Mouse (Mus musculus) CH12.LX (cell line): ENCODE data around the gene Lmbrd1. TPM values are rescaled to one million over a fixed set of nuclear protein-coding genes. Genes with fewer than 3 reads are reported as not detected.

Source experiments
- DNase-seq: peaks from one replicate; pipeline ENCODE4 v3.0.0-alpha.2; 2013; ENCODE audit errors: extremely low read depth
- H3K27ac ChIP-seq: 2 replicates; pipeline ENCODE4 v1.5.1; 2012; ENCODE audit warnings: low read depth, mild to moderate bottlenecking, control low read depth, moderate library complexity; ENCODE audit not compliant: insufficient read depth
- H3K27me3 ChIP-seq: replicated peaks from 2 replicates; pipeline ENCODE3; 2012; ENCODE audit warnings: inconsistent platforms
- H3K36me3 ChIP-seq, 2 experiments: replicated peaks in 1 of 2; 2 replicates each; pipeline versions ENCODE3 to v1.6.1; 2012; ENCODE audit warnings: inconsistent platforms in 1 of 2, low read length in 1 of 2, mild to moderate bottlenecking in 1 of 2, mixed read lengths in 1 of 2, moderate library complexity in 1 of 2; ENCODE audit not compliant: control insufficient read depth in 1 of 2, insufficient read depth in 1 of 2
- H3K4me1 ChIP-seq, 2 experiments: 2 replicates each; pipeline ENCODE4 v1.6.1; 2012; ENCODE audit warnings: inconsistent platforms in 1 of 2, moderate library complexity in 1 of 2; ENCODE audit not compliant: insufficient read depth in 2 of 2, control insufficient read depth in 1 of 2
- H3K4me2 ChIP-seq: 2 replicates; pipeline ENCODE4 v1.6.1; 2012; ENCODE audit warnings: low read depth, mild to moderate bottlenecking, control low read depth; ENCODE audit not compliant: poor library complexity, insufficient read depth, severe bottlenecking
- H3K4me3 ChIP-seq, 3 experiments: fragments of 150-350 bp in 1 of 3; sonication (generic) in 1 of 3; replicated peaks in 1 of 3; 2 replicates each; pipeline versions ENCODE3 to v1.5.1; 2011 to 2012; ENCODE audit warnings: low read depth in 2 of 3, low read length in 2 of 3, mild to moderate bottlenecking in 2 of 3, moderate library complexity in 2 of 3, control low read depth in 1 of 3, improper control_type of control experiment in 1 of 3, inconsistent platforms in 1 of 3, mixed read lengths in 1 of 3; ENCODE audit not compliant: poor library complexity in 1 of 3
- H3K79me2 ChIP-seq: replicated peaks from 2 replicates; pipeline ENCODE4 v1.6.1; 2012; ENCODE audit warnings: mild to moderate bottlenecking, moderate library complexity; ENCODE audit not compliant: control insufficient read depth, poor library complexity, insufficient read depth, severe bottlenecking; ENCODE audit errors: extremely low read depth
- H3K9ac ChIP-seq: 2 replicates; pipeline ENCODE4 v1.6.1; 2012; ENCODE audit warnings: low read depth, mild to moderate bottlenecking, control low read depth, moderate library complexity; ENCODE audit not compliant: insufficient read depth
- H3K9me3 ChIP-seq: replicated peaks from 2 replicates; pipeline ENCODE3; 2012; ENCODE audit warnings: low read length, inconsistent platforms, mixed read lengths
- BHLHE40 ChIP-seq: IDR thresholded peaks from 2 replicates; pipeline ENCODE4 v1.6.1; 2011; ENCODE audit warnings: mild to moderate bottlenecking, low read depth, low read length, improper control_type of control experiment
- CHD1 ChIP-seq: IDR thresholded peaks from 2 replicates; pipeline ENCODE4 v1.6.1; 2012; ENCODE audit warnings: low read depth, low read length, improper control_type of control experiment, inconsistent platforms
- CHD2 ChIP-seq: IDR thresholded peaks from 2 replicates; pipeline ENCODE4 v1.6.1; 2011; ENCODE audit warnings: low read length, improper control_type of control experiment
- E2F4 ChIP-seq: IDR thresholded peaks from 2 replicates; pipeline ENCODE4 v1.6.1; 2011; ENCODE audit warnings: low read depth, low read length, improper control_type of control experiment; ENCODE audit not compliant: insufficient replicate concordance
- EP300 ChIP-seq: IDR thresholded peaks from 2 replicates; pipeline ENCODE4 v1.6.1; 2011; ENCODE audit warnings: low read length, improper control_type of control experiment
- GABPA ChIP-seq: IDR thresholded peaks from 2 replicates; pipeline ENCODE4 v1.6.1; 2012; ENCODE audit warnings: low read depth, low read length, improper control_type of control experiment, inconsistent platforms; ENCODE audit not compliant: insufficient replicate concordance
- IRF4 ChIP-seq: IDR thresholded peaks from 2 replicates; pipeline ENCODE4 v1.6.1; 2014; ENCODE audit warnings: low read depth, mild to moderate bottlenecking, inconsistent platforms, low read length, improper control_type of control experiment
- JUN ChIP-seq: IDR thresholded peaks from 2 replicates; pipeline ENCODE4 v1.6.1; 2011; ENCODE audit warnings: low read depth, mild to moderate bottlenecking, low read length, improper control_type of control experiment, moderate library complexity; ENCODE audit not compliant: insufficient read depth
- JUND ChIP-seq: conservative IDR thresholded peaks from 2 replicates; pipeline ENCODE4 v1.6.1; 2011; ENCODE audit warnings: low read depth, low read length, improper control_type of control experiment
- MAFK ChIP-seq: IDR thresholded peaks from 2 replicates; pipeline ENCODE4 v1.6.1; 2011; ENCODE audit warnings: low read length, improper control_type of control experiment; ENCODE audit not compliant: insufficient replicate concordance
- MAX ChIP-seq: IDR thresholded peaks from 2 replicates; pipeline ENCODE4 v1.6.1; 2011; ENCODE audit warnings: low read length, improper control_type of control experiment
- MAZ ChIP-seq: IDR thresholded peaks from 2 replicates; pipeline ENCODE4 v1.6.1; 2012; ENCODE audit warnings: low read depth, mild to moderate bottlenecking, inconsistent platforms, low read length, improper control_type of control experiment, moderate library complexity
- MYC ChIP-seq: IDR thresholded peaks from 2 replicates; pipeline ENCODE4 v1.6.1; 2011; ENCODE audit warnings: low read depth, mild to moderate bottlenecking, improper control_type of control experiment, low read length
- PAX5 ChIP-seq: IDR thresholded peaks from 2 replicates; pipeline ENCODE4 v1.6.1; 2012; ENCODE audit warnings: low read length, inconsistent platforms, mixed read lengths
- POLR2A ChIP-seq: IDR thresholded peaks from 2 replicates; pipeline ENCODE4 v1.6.1; 2011; ENCODE audit warnings: low read depth, mild to moderate bottlenecking, improper control_type of control experiment, low read length
- POLR2AphosphoS2 ChIP-seq: IDR thresholded peaks from 2 replicates; pipeline ENCODE4 v1.6.1; 2011; ENCODE audit warnings: low read depth, low read length, improper control_type of control experiment
- SIN3A ChIP-seq: IDR thresholded peaks from 2 replicates; pipeline ENCODE4 v1.6.1; 2012; ENCODE audit warnings: low read length, improper control_type of control experiment, inconsistent platforms
- SMC3 ChIP-seq: IDR thresholded peaks from 2 replicates; pipeline ENCODE4 v1.6.1; 2011; ENCODE audit warnings: low read depth, low read length, improper control_type of control experiment
- TCF12 ChIP-seq: IDR thresholded peaks from 2 replicates; pipeline ENCODE4 v1.6.1; 2014; ENCODE audit warnings: low read depth, mild to moderate bottlenecking, inconsistent platforms, low read length, improper control_type of control experiment
- UBTF ChIP-seq: IDR thresholded peaks from 2 replicates; pipeline ENCODE4 v1.6.1; 2012; ENCODE audit warnings: low read depth, mild to moderate bottlenecking, inconsistent platforms, low read length, improper control_type of control experiment, moderate library complexity
- ZNF384 ChIP-seq: IDR thresholded peaks from 2 replicates; pipeline ENCODE4 v1.6.1; 2012; ENCODE audit warnings: low read depth, low read length, improper control_type of control experiment, inconsistent platforms
- dilution Hi-C: fragments of 300-500 bp; cut with MboI; formaldehyde crosslinking; loops from 2 replicates; pipeline ENCODE4 v1.14.3; 2020; ENCODE audit warnings: low sequenced_read_pairs; ENCODE audit not compliant: extremely low pct_unique_long_range_greater_than_20kb, extremely low pct_ligation_motif_present
- in situ Hi-C: fragments of 300-500 bp; cut with MboI; formaldehyde crosslinking; loops from 3 replicates; pipeline ENCODE4 v1.14.3; 2019; ENCODE audit warnings: low sequenced_read_pairs, low pct_ligation_motif_present, low pct_unique_long_range_greater_than_20kb, mixed read lengths
- polyA plus RNA-seq: library from polyadenylated mRNA; unstranded; fragments of >175 nt; gene quantifications from 2 replicates; pipeline ENCODE4 v1.2.1, GENCODE M21; 2012; ENCODE audit warnings: low read depth; ENCODE audit not compliant: insufficient read length
- total RNA-seq, 2 experiments: library from RNA; depleted of rRNA; stranded (reverse); fragments of 300-350 nt in 1 of 2; fragments of >200 nt in 1 of 2; gene quantifications; 2 replicates each; pipeline ENCODE4 v1.2.3; 2012 to 2014

Gene Lmbrd1
- total and polyA plus RNA-seq, 3 experiments: 8.6 to 21.2 (median 17.3) TPM

DNA sequence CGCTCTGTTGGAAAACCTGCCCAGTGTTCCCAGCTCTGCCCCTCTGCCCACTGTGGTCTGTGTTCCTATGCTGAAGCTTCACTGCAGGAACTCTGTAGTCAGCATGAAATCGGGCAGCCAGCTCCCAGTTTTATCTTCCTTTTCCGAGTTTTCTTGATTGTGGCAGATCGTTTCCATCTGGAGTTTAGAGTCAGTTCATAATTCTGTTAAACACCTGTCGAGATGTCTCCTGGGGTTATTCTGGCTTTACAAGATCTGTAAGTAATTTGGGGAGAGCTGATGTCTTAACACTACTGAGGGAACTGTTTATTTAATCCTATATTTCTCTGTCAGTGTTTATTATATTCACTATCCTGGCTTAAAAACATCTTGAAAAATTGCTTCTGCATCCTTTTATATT lies 56.4 kb downstream of the Lmbrd1 start:
- no peaks in the 10 kb centered on the region for H3K79me2 ChIP-seq
- no peak for TF ChIP-seq POLR2AphosphoS2
- TF ChIP-seq JUN: no peak
- TF ChIP-seq BHLHE40: no peak
- no peak for TF ChIP-seq SIN3A
- no peak for TF ChIP-seq E2F4
- TF ChIP-seq ZNF384: no peak
- TF ChIP-seq GABPA: no peak
- in situ Hi-C loops: no loop called here
- no peak overlapping the region for H3K4me2 ChIP-seq
- H3K4me3 ChIP-seq: no peak overlapping the region
- no peaks in the 10 kb centered on the region for H3K27me3 ChIP-seq
- H3K9ac ChIP-seq: no peak overlapping the region
- no peak overlapping the region for H3K27ac ChIP-seq
- H3K36me3 ChIP-seq: peaks cover 11 to 58% of the 10 kb centered on the region in 2 experiments
- no peaks in the 10 kb centered on the region for H3K9me3 ChIP-seq
- peaks cover 0 to 8% of the 10 kb centered on the region in 2 experiments; a peak in 1 of 4 replicates for H3K4me1 ChIP-seq
- DNase-seq: no peak
- dilution Hi-C loops: no loop called here

DNA sequence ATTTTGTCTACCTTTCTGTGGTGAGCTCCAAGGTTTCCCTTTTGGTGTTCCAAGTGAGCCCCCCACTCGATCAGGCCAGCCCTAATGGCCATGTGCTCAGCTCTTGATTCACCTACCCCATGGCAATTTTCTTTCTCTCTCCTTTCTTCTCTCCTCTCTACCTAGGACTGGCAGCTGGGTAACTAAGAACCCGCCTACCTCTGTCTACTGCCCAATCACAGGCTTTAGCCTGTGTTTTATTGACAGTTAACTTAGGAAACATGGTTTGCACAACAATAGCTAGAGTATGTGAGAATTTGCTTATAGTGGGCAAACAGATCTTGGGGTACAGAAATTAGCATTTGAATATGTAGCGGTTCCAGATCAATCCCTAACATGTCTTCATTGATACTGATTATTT lies 62.5 kb downstream of the Lmbrd1 start:
- H3K27ac ChIP-seq: no peak overlapping the region
- no peak overlapping the region for H3K4me3 ChIP-seq
- no peaks in the 10 kb centered on the region for H3K79me2 ChIP-seq
- H3K36me3 ChIP-seq: peaks cover 3 to 42% of the 10 kb centered on the region in 2 experiments
- no peaks in the 10 kb centered on the region for H3K9me3 ChIP-seq
- in situ Hi-C loops (no loop called here), dilution Hi-C loops (no loop called here)
- no peak overlapping the region for H3K9ac ChIP-seq
- H3K27me3 ChIP-seq: no peaks in the 10 kb centered on the region
- no peak overlapping the region for H3K4me2 ChIP-seq
- H3K4me1 ChIP-seq: peaks cover 0 to 3% of the 10 kb centered on the region in 2 experiments; a peak in 1 of 4 replicates
- no peak for DNase-seq
- TF ChIP-seq ZNF384 (no peak), JUND (no peak), UBTF (no peak), TCF12 (no peak), POLR2A (no peak), IRF4 (no peak), CHD2 (no peak)

DNA sequence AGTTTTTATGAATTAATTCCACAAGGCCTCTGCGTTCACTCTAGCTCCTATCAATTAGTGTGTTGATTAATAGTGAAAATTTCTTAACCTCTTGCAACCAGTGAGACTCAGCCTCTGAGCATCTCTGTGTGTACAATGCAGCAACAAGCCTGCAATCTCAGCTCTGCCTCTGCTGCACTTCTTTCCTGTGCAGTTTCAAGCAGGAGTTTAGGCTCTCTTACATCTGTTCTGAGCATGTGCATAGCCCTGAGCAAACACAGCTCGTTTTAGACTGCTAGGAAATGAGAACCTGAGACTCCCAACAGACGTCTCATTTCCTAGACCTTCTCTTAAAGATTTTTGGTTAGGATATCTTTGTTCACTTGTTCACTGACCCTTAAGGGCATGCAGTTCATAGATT lies 63.1 kb downstream of the Lmbrd1 start:
- no peaks in the 10 kb centered on the region for H3K9me3 ChIP-seq
- H3K79me2 ChIP-seq: no peaks in the 10 kb centered on the region
- TF ChIP-seq CHD1: no peak
- TF ChIP-seq JUND: no peak
- TF ChIP-seq MAX: no peak
- no peak for TF ChIP-seq IRF4
- no peak for TF ChIP-seq MAZ
- no peak for TF ChIP-seq ZNF384
- no peak for TF ChIP-seq SMC3
- TF ChIP-seq BHLHE40: no peak
- no peak for TF ChIP-seq POLR2AphosphoS2
- no peak for TF ChIP-seq EP300
- TF ChIP-seq PAX5: no peak
- TF ChIP-seq MYC: no peak
- TF ChIP-seq GABPA: no peak
- no peak for TF ChIP-seq UBTF
- TF ChIP-seq MAFK: no peak
- no peak for TF ChIP-seq JUN
- no peaks in the 10 kb centered on the region for H3K27me3 ChIP-seq
- dilution Hi-C loops: no loop called here
- H3K4me2 ChIP-seq: no peak overlapping the region
- no peak overlapping the region for H3K27ac ChIP-seq
- H3K4me1 ChIP-seq: peaks cover 0 to 3% of the 10 kb centered on the region in 2 experiments; a peak in 1 of 4 replicates
- peaks cover 3 to 41% of the 10 kb centered on the region in 2 experiments for H3K36me3 ChIP-seq
- DNase-seq: no peak
- H3K9ac ChIP-seq: no peak overlapping the region
- in situ Hi-C loops: no loop called here
- H3K4me3 ChIP-seq: no peak overlapping the region
